Mouse (Mus musculus): ENCODE measurements around the gene Nlgn3.

Gene Nlgn3

DNA sequence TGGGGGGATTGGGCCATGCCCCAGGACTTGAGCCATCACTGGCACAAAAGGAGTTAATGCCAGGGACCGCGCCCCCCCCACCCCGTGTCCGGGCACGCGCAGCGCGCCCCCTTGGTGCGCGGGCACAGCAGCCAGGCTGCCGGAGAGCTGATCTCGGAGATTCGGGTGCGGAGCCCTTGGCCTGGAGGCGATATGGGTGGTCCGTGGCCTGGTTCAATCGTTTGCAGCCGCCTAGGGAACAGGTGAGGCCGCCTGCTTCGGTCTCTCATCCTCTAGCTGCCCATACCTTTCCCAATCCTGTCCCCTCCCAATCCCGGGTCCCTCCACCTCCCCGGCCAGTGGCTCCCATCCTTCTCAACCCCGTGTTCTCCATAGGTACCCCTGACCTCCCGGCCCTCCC, at the start of gene Nlgn3:
TSS of gene Nlgn3 (plus strand) at position 114 of the 400 bp plus-strand sequence.
- no peak for DNase-seq (ENCODE audit: low read depth)

DNA sequence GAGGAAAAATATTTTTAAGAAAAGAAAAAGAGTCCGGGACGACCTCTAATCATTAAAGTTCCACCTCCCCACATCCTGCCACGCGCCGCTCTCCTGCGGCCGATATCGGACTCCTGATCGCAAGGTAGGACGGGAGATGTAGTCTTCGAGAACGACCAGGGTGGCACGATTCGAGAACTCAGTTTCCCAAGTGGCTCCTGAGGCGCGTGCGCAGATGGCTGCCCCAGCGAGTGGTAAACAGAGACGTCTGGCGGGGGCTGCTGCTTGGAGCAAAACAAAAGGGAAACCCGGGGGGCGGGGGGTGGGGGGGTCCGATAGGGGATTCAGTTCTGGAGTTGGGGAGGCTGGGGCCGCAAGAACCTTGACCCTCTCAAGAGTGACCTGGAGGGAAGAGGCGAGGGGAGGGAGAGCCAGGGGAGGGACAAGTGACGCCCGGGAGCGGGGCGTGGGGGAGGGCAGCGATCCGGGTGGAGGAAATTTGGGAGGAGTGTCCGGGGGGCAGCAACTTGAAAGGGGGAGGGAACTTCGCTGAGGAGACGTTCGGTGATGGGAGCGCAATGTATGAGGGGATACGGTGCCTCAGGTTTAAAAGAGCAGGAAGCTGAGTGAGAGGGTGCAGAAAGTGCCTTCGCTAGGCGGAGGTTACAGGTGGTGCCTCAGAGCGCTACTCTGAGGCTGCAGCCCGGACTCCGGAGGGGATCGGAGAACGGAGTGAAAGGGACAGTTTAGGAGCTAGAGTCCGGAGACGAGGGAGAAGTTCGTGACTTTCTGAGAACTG, 44.8 kb upstream of the Nlgn3 start, which contains the start of gene Foxo4:
TSS of gene Foxo4 (plus strand) at position 577 of the 778 bp plus-strand sequence.
- DNase-seq (ENCODE audit: low read depth), result peak; percentile 69

- no peak for DNase-seq (ENCODE audit: low read depth)
Observed at GRCm38 (mm10) chrX:101254740-101255139, 44.2 kb upstream of the Nlgn3 start.

DNA sequence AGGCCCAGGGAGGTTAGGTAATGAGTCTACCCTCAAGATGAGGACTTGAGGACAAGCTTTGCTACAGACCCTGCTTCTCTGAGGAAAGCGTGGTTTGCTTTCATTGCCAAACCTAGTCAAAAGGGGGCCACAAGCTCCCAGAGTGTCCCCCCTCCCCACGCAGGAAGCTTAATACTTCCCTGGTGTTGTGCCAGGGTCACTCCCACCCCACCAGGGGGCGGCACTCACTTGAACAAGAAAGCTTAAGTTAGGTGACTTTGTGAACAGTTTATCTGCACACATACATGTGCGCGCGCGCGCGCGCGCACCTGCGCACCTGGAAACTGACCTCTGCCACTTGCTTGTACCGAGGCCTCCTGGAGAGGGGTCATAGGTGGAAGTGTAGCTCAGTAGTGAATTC, 42.4 kb upstream of the Nlgn3 start:
- DNase-seq (ENCODE audit: low read depth), result no peak

DNA sequence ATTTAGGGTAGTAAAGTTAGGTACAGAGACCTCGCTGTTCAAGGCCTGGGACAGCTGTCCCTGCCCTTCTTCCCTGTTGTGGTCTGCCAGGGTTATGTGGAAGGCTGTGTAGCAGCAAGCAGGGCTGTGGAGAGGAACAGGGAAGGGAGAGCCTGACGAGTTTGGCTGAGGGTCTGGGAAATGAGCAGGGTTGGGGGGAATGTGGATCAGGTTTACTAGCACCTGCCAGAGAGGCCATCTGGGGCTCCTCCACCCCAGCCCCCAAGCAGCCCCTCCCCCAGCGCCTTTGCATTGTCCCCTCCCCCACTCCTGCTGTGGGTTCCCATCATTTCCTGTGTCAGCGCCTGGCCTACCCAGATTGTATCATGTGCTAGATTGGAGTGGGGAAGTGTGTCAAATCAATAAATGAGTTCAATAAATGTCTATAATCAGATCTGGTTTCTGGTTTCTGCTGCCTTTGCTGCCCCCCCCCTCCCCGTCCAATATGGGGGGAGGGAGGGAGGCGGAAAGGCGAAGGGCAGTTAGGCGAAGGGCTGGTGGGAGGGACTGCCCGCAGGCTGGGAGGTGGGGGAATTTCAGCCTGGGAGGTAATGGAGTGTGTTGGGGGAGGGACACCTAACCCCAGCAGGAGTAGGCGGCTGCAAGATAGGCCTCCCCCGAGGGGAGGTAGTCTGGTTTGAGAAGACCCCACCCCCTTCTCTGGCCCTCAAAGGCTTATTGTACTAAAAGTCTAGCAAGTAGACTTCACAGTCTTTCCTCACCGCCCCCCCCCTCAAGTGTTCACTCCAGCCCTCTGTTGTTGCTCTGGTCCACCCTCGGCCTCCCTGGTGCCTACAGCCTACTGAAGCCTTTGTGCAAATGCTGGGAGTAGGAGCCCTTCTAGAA, 38.3 kb upstream of the Nlgn3 start:
- no peak for DNase-seq (ENCODE audit: low read depth)

GRCm38 (mm10) chrX:101263892-101264291, 35.1 kb upstream of the Nlgn3 start, which contains the start of gene Gm614:
Gene Gm614, minus strand, starts transcription at chrX:101263992.
- DNase-seq (ENCODE audit: low read depth), result no peak

- DNase-seq (ENCODE audit: low read depth), result no peak
Observed at GRCm38 (mm10) chrX:101266631-101267030, 32.3 kb upstream of the Nlgn3 start.

- no peak for DNase-seq (ENCODE audit: low read depth)
Observed at GRCm38 (mm10) chrX:101268025-101268754, 30.8 kb upstream of the Nlgn3 start, which contains the start of gene Il2rg. Gene Il2rg, minus strand, starts transcription at chrX:101268255.

DNA sequence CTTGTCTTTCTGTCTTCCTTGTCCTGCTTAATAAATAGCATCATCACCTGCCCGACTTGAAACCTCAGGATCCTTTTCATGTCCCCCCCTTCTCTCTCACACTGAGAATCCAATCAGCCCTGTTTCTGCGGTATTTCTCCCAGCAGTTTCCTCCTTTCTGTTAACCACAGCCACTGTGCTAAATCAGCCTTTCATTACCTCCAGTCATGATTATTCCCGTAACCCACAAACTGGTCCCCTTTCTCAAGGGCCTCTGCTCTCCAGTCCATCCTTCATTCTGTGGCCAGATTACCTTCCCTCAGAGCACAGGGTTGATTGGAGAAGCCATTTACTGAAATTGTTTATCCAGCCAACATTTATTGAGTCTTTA, 30.2 kb upstream of the Nlgn3 start, which contains the start of gene Gm20489:
TSS of gene Gm20489 (minus strand) at position 269 of the 370 bp plus-strand sequence.
- no peak for DNase-seq (ENCODE audit: low read depth)

DNA sequence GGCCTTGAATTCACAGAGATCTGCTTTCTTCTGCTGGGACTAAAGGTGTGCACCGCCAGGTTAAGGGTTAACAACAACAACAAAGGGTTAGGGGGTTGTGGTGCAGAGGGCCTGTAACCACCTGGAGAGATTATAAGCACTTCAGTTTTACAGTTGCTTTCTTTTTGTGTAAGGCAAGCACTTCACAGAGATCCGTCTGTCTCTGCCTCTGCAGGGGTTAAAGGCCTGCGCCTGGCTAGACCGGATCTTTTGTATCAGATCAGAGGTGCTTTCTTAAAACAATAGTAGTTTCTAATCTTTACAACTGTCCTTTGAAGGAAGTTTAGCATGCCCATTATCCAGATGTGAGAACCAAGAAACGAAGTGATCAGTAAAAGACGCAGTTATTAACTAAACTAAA, 25.6 kb upstream of the Nlgn3 start:
- no peak for DNase-seq (ENCODE audit: low read depth)

GRCm38 (mm10) chrX:101273875-101274738, 24.9 kb upstream of the Nlgn3 start, which contains the start of gene Med12:
Gene Med12, plus strand, starts transcription at chrX:101274030.
- peak; percentile 71 for DNase-seq (ENCODE audit: low read depth)

GRCm38 (mm10) chrX:101282813-101283212, 16.2 kb upstream of the Nlgn3 start:
- DNase-seq (ENCODE audit: low read depth), result no peak

DNA sequence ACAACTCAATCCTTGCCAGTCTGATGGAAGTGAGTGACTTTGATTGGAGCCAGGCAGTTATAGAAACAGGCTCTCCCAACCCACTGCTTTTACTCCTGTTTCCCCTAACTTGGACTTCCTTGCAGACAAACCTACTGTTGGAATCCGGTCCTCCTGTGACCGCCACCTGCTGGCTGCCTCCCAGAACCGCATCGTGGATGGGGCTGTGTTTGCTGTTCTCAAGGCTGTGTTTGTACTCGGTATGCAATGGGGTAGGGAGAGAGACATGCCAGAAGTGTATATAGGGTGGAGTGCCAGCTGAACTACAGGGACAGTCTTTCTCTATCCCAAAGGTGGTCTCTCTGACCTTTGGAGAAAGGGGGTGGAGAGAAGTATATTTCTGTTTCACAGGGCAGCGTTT, 13.4 kb upstream of the Nlgn3 start:
- peak; percentile 12 for DNase-seq (ENCODE audit: low read depth)

- no peak for DNase-seq (ENCODE audit: low read depth)
Observed at GRCm38 (mm10) chrX:101285953-101286670, 12.9 kb upstream of the Nlgn3 start.

- DNase-seq (ENCODE audit: low read depth), result no peak
Observed at GRCm38 (mm10) chrX:101287543-101287942, 11.4 kb upstream of the Nlgn3 start.

- no peak for DNase-seq (ENCODE audit: low read depth)
Observed at GRCm38 (mm10) chrX:101288432-101288831, 10.5 kb upstream of the Nlgn3 start.

DNA sequence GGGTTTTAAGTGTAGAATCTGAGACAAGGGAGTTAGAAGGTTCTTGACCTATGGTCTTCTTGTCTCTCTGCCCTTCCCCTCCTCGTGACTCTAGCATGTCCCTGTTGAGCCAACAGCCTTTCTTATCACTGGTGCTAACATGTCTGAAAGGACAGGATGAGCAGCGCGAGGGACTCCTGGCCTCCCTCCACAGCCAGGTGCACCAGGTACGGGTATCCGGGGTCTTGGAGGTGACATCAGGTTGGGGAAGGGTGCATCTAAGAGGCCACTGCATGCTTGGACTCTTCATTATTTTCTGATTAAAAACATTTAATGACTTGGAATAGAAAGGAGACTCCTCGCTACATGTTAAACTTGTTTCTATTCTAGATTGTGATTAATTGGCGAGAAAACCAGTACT, 9.9 kb upstream of the Nlgn3 start:
- no peak for DNase-seq (ENCODE audit: low read depth)

GRCm38 (mm10) chrX:101290111-101290510, 8.9 kb upstream of the Nlgn3 start:
- DNase-seq (ENCODE audit: low read depth), result no peak

DNA sequence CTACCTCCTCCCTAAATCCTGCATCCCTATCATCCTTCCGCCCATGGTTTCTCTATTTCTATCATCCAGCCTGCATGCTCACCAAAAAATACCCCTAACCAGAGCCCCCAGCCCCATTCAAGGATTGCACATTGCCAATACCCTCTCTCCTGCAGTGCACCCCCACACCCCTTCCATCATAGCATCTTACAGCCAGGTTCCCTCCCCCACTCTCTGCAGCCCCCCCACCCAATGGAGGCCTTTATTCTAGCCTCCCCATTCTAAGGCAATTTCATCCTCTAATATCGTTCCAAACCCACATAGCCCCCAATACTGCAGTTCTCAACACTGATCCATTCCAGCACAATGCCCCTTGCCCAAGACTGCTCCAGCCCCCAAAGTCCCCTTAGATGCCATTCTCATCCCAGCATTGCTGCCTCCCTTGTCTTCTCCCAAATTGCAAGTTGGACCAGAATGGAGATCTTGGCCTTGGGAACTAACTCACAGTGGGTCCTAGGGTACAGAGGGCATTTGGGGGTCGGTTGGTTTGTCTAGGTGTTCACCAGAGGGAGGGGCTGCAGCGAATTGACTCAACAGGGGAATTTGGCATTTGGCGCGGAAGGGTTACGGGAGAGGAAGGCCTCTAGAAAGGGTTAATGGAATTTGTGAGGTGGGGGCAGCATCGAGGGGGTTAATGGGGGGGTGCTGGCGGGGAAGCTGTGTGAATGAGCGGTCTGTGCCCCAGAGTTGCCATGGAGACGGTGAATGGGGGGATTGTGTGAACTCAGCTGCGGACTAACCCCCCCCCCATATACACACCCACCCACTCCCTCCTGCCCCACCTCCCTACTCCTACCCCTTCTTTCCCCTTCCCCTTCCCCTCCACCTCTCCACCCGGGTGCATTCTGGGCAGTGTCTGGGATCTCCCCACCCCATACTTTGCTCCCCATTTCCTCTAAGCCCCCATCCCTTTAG, 782 bp downstream of the Nlgn3 start:
- DNase-seq (ENCODE audit: low read depth), result no peak

Data from fibroblast of lung, adult 2 months (primary cell).